Mouse (Mus musculus) sigmoid colon, adult 10 weeks (tissue): ENCODE data around the gene Psmg1. TPM values are rescaled to one million over a fixed set of nuclear protein-coding genes. Genes with fewer than 3 reads are reported as not detected.

Source experiments
- polyA plus RNA-seq: library from polyadenylated mRNA; stranded (reverse); fragments of 350-450 nt; fragmentation: Illumina TruSeq; extraction: RNeasy Lipid Tissue Mini Kit (QIAGEN cat#74804); gene quantifications from one replicate; pipeline ENCODE4 v1.2.3, GENCODE M21; 2014; ENCODE audit warnings: low read depth, low replicate concordance

Gene Psmg1
- 19.4 TPM for polyA plus RNA-seq

DNA sequence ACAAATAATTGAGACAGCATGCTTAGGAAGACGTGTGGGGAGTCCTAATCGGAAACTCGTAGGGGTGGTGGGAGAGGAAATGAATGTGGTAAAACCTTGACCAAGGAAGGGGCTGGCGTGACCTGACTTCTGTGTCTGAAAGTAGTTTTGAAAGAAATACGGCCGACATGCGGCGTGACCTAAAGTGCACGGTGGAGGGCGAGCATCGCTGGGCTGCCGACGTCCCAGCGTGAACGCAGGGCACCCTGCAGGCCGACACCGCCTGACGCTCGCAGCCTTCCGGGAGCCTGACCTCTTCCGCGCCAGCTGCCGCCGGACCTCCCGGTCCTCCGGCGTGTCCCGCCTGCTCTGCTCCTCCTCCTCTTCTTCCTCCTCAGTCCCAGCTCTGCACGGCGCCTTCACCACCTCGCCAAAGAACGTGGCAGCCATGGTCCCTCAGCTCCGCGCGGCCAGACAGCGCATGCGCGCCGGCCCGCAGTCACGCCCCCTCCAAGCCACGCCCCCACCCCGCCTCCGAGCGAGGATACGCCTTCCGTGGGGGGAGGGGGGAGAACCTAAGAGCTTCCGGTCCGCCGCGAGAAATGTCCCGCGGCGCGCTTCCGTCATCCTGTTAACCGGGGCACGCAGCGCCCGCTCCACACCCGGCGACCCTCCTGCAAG lies at the start of gene Psmg1:
TSS of gene Psmg1 (minus strand) at position 499 of the 660 bp plus-strand sequence.

Other genes starting within 250 kb of the Psmg1 start
- gene Brwd1, start 91.6 kb upstream of the Psmg1 start, polyA plus RNA-seq: 64.2 TPM
- gene Hmgn1, start 136.8 kb upstream of the Psmg1 start, polyA plus RNA-seq: 120 TPM
- gene Wrb, start 154.4 kb upstream of the Psmg1 start, polyA plus RNA-seq: 11.6 TPM
- gene Lca5l, start 201.3 kb upstream of the Psmg1 start, polyA plus RNA-seq: 0.63 TPM
- 107 TPM for gene Sh3bgr, start 209.5 kb upstream of the Psmg1 start, polyA plus RNA-seq
- gene B3galt5, start 244.8 kb upstream of the Psmg1 start, polyA plus RNA-seq: 320 TPM